Mouse (Mus musculus) layer of hippocampus, adult 8-10 months (tissue): ENCODE measurements around the gene Hoxb8. TPM values are rescaled to one million over a fixed set of nuclear protein-coding genes. Genes with fewer than 3 reads are reported as not detected.
A peak's percentile ranks its signal among the peaks of the same experiment; 100 is the strongest.

Experiments
- DNase-seq, 2 experiments: peaks; one replicate each; pipeline ENCODE4 v3.0.0; 2022; ENCODE audit warnings: low spot score in 2 of 2
- total RNA-seq, 4 experiments: library from RNA; stranded (reverse); gene quantifications; 2 replicates each; pipeline ENCODE4 v1.2.4; 2022

Hoxb8 gene
- total RNA-seq, 4 experiments from 2014 or later: not detected

- DNase-seq: no peak
These were observed 18.1 kb downstream of the Hoxb8 start for GRCm38 (mm10) chr11:96299781-96300180.

- DNase-seq: no peak
These were observed 18.8 kb downstream of the Hoxb8 start for GRCm38 (mm10) chr11:96300354-96301063.

GRCm38 (mm10) chr11:96301064-96301431 is 19.3 kb downstream of the Hoxb8 start:
- DNase-seq: no peak

- peak; percentile 52 to 62 for DNase-seq
These were observed 20.1 kb downstream of the Hoxb8 start for GRCm38 (mm10) chr11:96301837-96302236.

- no peak for DNase-seq
These were observed 20.9 kb downstream of the Hoxb8 start for GRCm38 (mm10) chr11:96302381-96303150.

- DNase-seq: no peak
These were observed 21.7 kb downstream of the Hoxb8 start, which contains the start of gene Hoxb5 for GRCm38 (mm10) chr11:96303151-96304099. TSS of gene Hoxb5 (plus strand) at chr11:96303336.

- no peak for DNase-seq
These were observed 22.9 kb downstream of the Hoxb8 start for GRCm38 (mm10) chr11:96304381-96305195.

- no peak for DNase-seq
These were observed 23.9 kb downstream of the Hoxb8 start for GRCm38 (mm10) chr11:96305505-96306182.

GRCm38 (mm10) chr11:96306183-96306907 is 24.6 kb downstream of the Hoxb8 start:
- DNase-seq: no peak

- DNase-seq: no peak
These were observed 25.2 kb downstream of the Hoxb8 start for GRCm38 (mm10) chr11:96306908-96307269.

- no peak for DNase-seq
These were observed 27.1 kb downstream of the Hoxb8 start for GRCm38 (mm10) chr11:96308763-96309162.

- DNase-seq: no peak
These were observed 27.6 kb downstream of the Hoxb8 start for GRCm38 (mm10) chr11:96309288-96309687.

- DNase-seq: no peak
These were observed 28.7 kb downstream of the Hoxb8 start for GRCm38 (mm10) chr11:96310183-96310938.

- no peak for DNase-seq
These were observed 29.4 kb downstream of the Hoxb8 start for GRCm38 (mm10) chr11:96311097-96311496.

GRCm38 (mm10) chr11:96311520-96312417 is 30.1 kb downstream of the Hoxb8 start:
- no peak for DNase-seq

- no peak for DNase-seq
These were observed 31.4 kb downstream of the Hoxb8 start for GRCm38 (mm10) chr11:96313134-96313533.

- DNase-seq: no peak
These were observed 32.2 kb downstream of the Hoxb8 start for GRCm38 (mm10) chr11:96313806-96314428.
